Mouse (Mus musculus): Measurements from ENCODE around the gene Gm28308. TPM values are rescaled to one million over a fixed set of nuclear protein-coding genes. Genes with fewer than 3 reads are reported as not detected.

Gene Gm28308
- polyA plus RNA-seq, 1 experiment from 2014 or later, result not detected

DNA sequence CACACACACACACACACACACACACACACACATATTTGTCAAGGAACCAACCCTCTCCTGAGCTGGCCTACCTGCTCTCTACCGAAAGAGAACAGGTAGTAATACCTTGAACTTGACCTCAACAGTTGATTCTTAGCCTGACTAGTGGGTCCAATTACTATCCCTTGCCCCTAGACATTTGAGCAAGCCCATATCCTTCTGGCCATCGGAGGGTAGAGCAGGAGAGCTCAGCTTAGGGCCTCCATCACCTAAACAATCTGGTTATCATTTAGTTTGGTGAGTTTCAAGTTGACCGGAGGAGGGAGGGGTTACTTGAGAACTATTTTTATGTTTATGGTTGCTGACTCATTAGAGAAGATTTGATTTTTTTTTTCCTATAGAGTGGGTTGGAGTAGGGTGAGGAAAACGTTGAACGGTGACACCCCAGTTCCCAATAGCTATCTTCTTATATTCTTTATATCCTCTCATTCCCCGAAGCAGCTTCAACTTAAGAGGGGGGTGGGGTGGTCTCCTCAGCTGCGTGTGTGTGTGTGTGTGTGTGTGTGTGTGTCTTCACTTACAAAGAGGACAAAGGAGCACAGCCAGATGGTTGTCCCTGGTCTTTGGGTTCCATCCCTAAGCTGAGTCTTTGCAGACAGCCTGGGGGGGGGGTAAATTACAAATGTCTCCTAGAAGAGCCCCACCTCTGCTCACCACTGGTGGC is 38.2 kb upstream of the Gm28308 start:
- H3K9ac ChIP-seq (replicated peaks; ENCODE audit: low read depth), result no peak overlapping the region
- no peaks in the 10 kb centered on the region for H3K9me3 ChIP-seq (ENCODE audit: low read length)
- H3K4me1 ChIP-seq (ENCODE audit: insufficient read depth, low read depth, low read length), result no peaks in the 10 kb centered on the region
- H3K27ac ChIP-seq (ENCODE audit: low read length), result no peak overlapping the region
- TF ChIP-seq EP300 (IDR thresholded peaks at IDR 0.05) (no peak), CTCF (IDR thresholded peaks at IDR 0.05) (no peak)
- H3K4me3 ChIP-seq (ENCODE audit: low read depth, low read length), result no peak overlapping the region
- ATAC-seq (no peak), DNase-seq (ENCODE audit: low spot score) (no peak)
- peaks cover 86% of the 10 kb centered on the region for H3K27me3 ChIP-seq (replicated peaks; ENCODE audit: insufficient read depth, low read length)
- 12% methylated on average over 7 of the region's 7 CpGs for WGBS
- H3K36me3 ChIP-seq (ENCODE audit: insufficient read depth, low read length), result no peaks in the 10 kb centered on the region
- no peak overlapping the region for H3K4me2 ChIP-seq (replicated peaks; ENCODE audit: low read depth, low read length)

DNA sequence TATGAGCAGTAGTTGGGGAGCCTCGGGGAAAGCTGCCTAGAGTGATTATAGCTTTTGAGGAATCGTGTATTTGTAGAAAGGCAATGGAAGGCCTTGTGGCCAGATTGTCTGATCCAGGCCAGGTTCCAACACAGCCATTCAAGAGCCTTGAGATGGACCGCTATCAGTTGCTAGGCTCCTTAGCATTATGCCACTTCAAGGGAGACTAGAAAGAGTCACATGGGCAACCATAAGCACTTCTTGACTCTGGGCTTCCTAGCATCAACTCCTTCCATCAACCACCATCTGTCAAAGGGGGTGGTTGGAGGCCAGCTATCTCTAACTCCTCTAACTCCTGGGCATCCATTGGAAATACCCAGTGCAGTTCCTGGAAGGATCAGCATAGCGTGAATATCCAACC is 36.7 kb upstream of the Gm28308 start:
- H3K9me3 ChIP-seq (ENCODE audit: low read length), result no peaks in the 10 kb centered on the region
- peaks cover 88% of the 10 kb centered on the region for H3K27me3 ChIP-seq (replicated peaks; ENCODE audit: insufficient read depth, low read length)
- H3K4me2 ChIP-seq (replicated peaks; ENCODE audit: low read depth, low read length), result no peak overlapping the region
- no peak overlapping the region for H3K27ac ChIP-seq (ENCODE audit: low read length)
- DNase-seq (ENCODE audit: low spot score) (no peak), ATAC-seq (no peak)
- WGBS, result 4% methylated on average over 4 of the region's 4 CpGs
- TF ChIP-seq EP300 (IDR thresholded peaks at IDR 0.05), result no peak
- TF ChIP-seq CTCF (IDR thresholded peaks at IDR 0.05), result no peak
- H3K4me3 ChIP-seq (ENCODE audit: low read depth, low read length), result no peak overlapping the region
- H3K4me1 ChIP-seq (ENCODE audit: insufficient read depth, low read depth, low read length), result no peaks in the 10 kb centered on the region
- no peak overlapping the region for H3K9ac ChIP-seq (replicated peaks; ENCODE audit: low read depth)
- no peaks in the 10 kb centered on the region for H3K36me3 ChIP-seq (ENCODE audit: insufficient read depth, low read length)

- WGBS, result 2% methylated on average over 16 of the region's 16 CpGs
- H3K4me3 ChIP-seq (ENCODE audit: low read depth, low read length), result no peak overlapping the region
- ATAC-seq (no peak), DNase-seq (ENCODE audit: low spot score) (no peak)
- H3K9me3 ChIP-seq (ENCODE audit: low read length), result no peaks in the 10 kb centered on the region
- no peak overlapping the region for H3K27ac ChIP-seq (ENCODE audit: low read length)
- peaks cover 92% of the 10 kb centered on the region for H3K27me3 ChIP-seq (replicated peaks; ENCODE audit: insufficient read depth, low read length)
- H3K36me3 ChIP-seq (ENCODE audit: insufficient read depth, low read length), result no peaks in the 10 kb centered on the region
- no peaks in the 10 kb centered on the region for H3K4me1 ChIP-seq (ENCODE audit: insufficient read depth, low read depth, low read length)
- no peak for TF ChIP-seq EP300 (IDR thresholded peaks at IDR 0.05)
- TF ChIP-seq CTCF (IDR thresholded peaks at IDR 0.05), result no peak
- H3K4me2 ChIP-seq (replicated peaks; ENCODE audit: low read depth, low read length), result no peak overlapping the region
- no peak overlapping the region for H3K9ac ChIP-seq (replicated peaks; ENCODE audit: low read depth)
These were observed 36.2 kb upstream of the Gm28308 start for GRCm38 (mm10) chr6:52249415-52249738.

DNA sequence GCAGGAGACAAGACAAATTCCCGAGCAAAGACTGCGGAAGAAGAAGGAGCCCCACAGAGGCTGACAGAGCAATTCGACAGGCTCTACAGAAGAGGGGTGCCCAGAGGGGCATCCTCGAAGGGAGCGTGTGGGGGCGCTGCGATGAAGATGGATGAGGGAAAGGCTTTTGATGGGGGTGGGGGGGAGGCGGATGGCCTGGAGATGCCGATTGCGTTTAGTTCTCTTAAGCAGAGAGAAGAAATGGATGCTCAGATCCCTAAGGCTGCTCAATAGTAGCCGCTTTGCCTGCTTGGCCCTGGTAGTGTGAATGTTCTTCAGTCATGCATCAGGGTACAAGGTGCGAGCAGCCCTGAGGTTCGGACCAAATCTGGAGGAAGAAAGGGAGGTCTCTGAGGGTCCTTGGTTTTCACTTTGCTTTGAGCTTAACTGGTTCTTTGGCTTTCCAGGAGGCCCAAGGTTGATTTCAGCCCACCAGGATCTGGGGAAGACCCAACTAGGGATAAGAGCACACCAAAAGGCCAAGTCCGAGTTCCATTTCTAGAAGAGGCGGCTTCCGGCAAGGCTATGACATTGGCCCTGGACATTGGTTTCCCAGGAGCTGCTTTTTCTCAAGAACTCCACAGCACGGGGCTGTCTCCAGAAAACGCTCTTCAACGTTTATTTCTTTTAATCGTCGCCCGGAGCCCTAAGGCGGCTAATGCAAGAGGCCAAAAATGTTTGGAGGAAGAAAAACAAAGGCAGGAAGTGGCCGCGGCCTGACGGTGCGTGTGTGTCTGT is 35.7 kb upstream of the Gm28308 start:
- Histone ChIP-seq H3K4me1 (ENCODE audit: insufficient read depth, low read depth, low read length) (no peaks in the 10 kb centered on the region), H3K4me3 (ENCODE audit: low read depth, low read length) (no peak overlapping the region), H3K36me3 (ENCODE audit: insufficient read depth, low read length) (no peaks in the 10 kb centered on the region), H3K27me3 (replicated peaks; ENCODE audit: insufficient read depth, low read length) (peaks cover 93% of the 10 kb centered on the region), H3K4me2 (replicated peaks; ENCODE audit: low read depth, low read length) (no peak overlapping the region), H3K9ac (replicated peaks; ENCODE audit: low read depth) (no peak overlapping the region), H3K9me3 (ENCODE audit: low read length) (no peaks in the 10 kb centered on the region), H3K27ac (ENCODE audit: low read length) (no peak overlapping the region)
- TF ChIP-seq EP300 (IDR thresholded peaks at IDR 0.05), result no peak
- WGBS, result 2% methylated on average over 24 of the region's 27 CpGs
- DNase-seq (ENCODE audit: low spot score), result no peak
- no peak for ATAC-seq

DNA sequence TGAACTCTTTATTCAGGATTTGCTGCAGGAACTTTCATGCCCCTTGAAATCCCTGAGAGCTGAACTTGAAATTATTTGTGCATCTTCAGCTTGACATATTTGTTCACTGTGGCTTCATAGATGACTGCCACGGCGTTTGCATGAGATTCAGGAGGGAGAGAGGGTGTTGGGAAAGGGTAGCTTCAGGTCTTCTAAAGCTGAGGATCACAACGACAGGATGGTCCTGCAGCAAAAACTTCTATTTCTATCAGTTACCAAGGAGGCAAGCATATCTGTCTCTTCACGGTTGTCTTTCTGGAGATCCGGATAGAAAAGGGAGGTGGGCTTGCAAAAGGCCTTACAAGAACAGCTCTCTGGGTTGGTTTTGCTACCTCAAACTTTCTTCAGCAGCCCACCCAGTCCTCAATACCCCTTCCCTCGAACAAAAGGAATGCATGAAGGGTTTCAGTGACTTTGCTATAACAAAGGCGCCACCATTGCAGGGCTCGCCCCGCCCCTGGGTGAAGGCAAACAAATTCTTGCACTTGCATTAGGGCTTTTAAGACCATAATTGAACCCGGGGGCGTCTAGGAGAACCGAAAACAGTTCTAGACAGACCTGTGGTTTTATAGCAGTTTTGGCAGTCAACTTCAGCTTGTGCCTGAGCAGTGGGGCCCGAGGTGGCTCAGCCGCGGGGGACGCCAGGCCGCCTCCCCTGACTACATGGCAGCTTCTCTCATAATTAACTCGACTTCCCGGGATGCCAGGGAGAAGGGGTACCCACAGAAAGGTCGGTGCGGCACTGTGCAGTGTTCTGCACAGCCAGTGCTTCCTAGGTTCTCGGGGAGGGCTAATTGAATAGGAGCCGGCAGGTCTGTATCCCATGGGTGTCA is 34.9 kb upstream of the Gm28308 start:
- Histone ChIP-seq H3K27me3 (replicated peaks; ENCODE audit: insufficient read depth, low read length) (peaks cover 94% of the 10 kb centered on the region), H3K9me3 (ENCODE audit: low read length) (no peaks in the 10 kb centered on the region), H3K9ac (replicated peaks; ENCODE audit: low read depth) (no peak overlapping the region), H3K4me3 (ENCODE audit: low read depth, low read length) (no peak overlapping the region), H3K36me3 (ENCODE audit: insufficient read depth, low read length) (no peaks in the 10 kb centered on the region), H3K27ac (ENCODE audit: low read length) (no peak overlapping the region), H3K4me1 (ENCODE audit: insufficient read depth, low read depth, low read length) (no peaks in the 10 kb centered on the region), H3K4me2 (replicated peaks; ENCODE audit: low read depth, low read length) (no peak overlapping the region)
- 2% methylated on average over 23 of the region's 23 CpGs for WGBS
- DNase-seq (ENCODE audit: low spot score), result no peak
- no peak for ATAC-seq
- TF ChIP-seq EP300 (IDR thresholded peaks at IDR 0.05) (no peak), CTCF (IDR thresholded peaks at IDR 0.05) (no peak)

GRCm38 (mm10) chr6:52246916-52247315 is 33.8 kb upstream of the Gm28308 start:
- no peaks in the 10 kb centered on the region for H3K4me1 ChIP-seq (ENCODE audit: insufficient read depth, low read depth, low read length)
- no peaks in the 10 kb centered on the region for H3K36me3 ChIP-seq (ENCODE audit: insufficient read depth, low read length)
- no peak overlapping the region for H3K4me3 ChIP-seq (ENCODE audit: low read depth, low read length)
- H3K27ac ChIP-seq (ENCODE audit: low read length), result no peak overlapping the region
- peaks cover 94% of the 10 kb centered on the region for H3K27me3 ChIP-seq (replicated peaks; ENCODE audit: insufficient read depth, low read length)
- WGBS, result 8% methylated on average over 3 of the region's 3 CpGs
- no peaks in the 10 kb centered on the region for H3K9me3 ChIP-seq (ENCODE audit: low read length)
- DNase-seq (ENCODE audit: low spot score) (no peak), ATAC-seq (no peak)
- H3K9ac ChIP-seq (replicated peaks; ENCODE audit: low read depth), result no peak overlapping the region
- no peak overlapping the region for H3K4me2 ChIP-seq (replicated peaks; ENCODE audit: low read depth, low read length)
- TF ChIP-seq EP300 (IDR thresholded peaks at IDR 0.05), result no peak
- no peak for TF ChIP-seq CTCF (IDR thresholded peaks at IDR 0.05)

All from lung, postnatal 0 days (tissue).